Mouse (Mus musculus) midbrain, embryonic 15.5 days (tissue): Measurements from ENCODE around the gene Meig1. TPM values are rescaled to one million over a fixed set of nuclear protein-coding genes. Genes with fewer than 3 reads are reported as not detected.

ENCODE experiments used
- ATAC-seq: fragments of 200-750 bp; cut with Nextera tagmentation; replicated peaks from 2 replicates; pipeline ENCODE4 v1.8.0; 2017; ENCODE audit warnings: moderate TSS enrichment
- H3K27ac ChIP-seq: fragments of 300-500 bp; sonication (generic); 2 replicates; pipeline ENCODE4 v1.5.1; 2015; ENCODE audit warnings: mild to moderate bottlenecking, inconsistent platforms
- H3K27me3 ChIP-seq: fragments of 300-500 bp; sonication (generic); replicated peaks from 2 replicates; pipeline ENCODE4 v1.6.1; 2015; ENCODE audit warnings: inconsistent platforms
- H3K36me3 ChIP-seq: fragments of 300-500 bp; sonication (generic); replicated peaks from 2 replicates; pipeline ENCODE4 v1.6.1; 2015; ENCODE audit warnings: inconsistent platforms
- H3K4me1 ChIP-seq: fragments of 300-500 bp; sonication (generic); 2 replicates; pipeline ENCODE4 v1.6.1; 2015; ENCODE audit warnings: inconsistent platforms
- H3K4me2 ChIP-seq: fragments of 300-500 bp; sonication (generic); 2 replicates; pipeline ENCODE4 v1.6.1; 2015; ENCODE audit warnings: inconsistent platforms, mild to moderate bottlenecking, moderate library complexity
- H3K4me3 ChIP-seq: fragments of 300-500 bp; sonication (generic); 2 replicates; pipeline ENCODE4 v1.5.1; 2015; ENCODE audit warnings: mild to moderate bottlenecking, inconsistent platforms
- H3K9ac ChIP-seq: fragments of 300-500 bp; sonication (generic); 2 replicates; pipeline ENCODE4 v1.6.1; 2015; ENCODE audit warnings: mild to moderate bottlenecking, inconsistent platforms
- H3K9me3 ChIP-seq: fragments of 300-500 bp; sonication (generic); 2 replicates; pipeline ENCODE4 v1.6.1; 2016; ENCODE audit warnings: inconsistent platforms
- WGBS: fragments of 180-500 bp; shearing (Covaris S2); methylation state at CpG from one replicate; pipeline ENCODE4 v1.1.7; 2015; ENCODE audit warnings: mixed read lengths; 5-methylcytosine and 5-hydroxymethylcytosine counted together
- polyA plus RNA-seq: library from polyadenylated mRNA; unstranded; fragments of >200 nt; fragmentation: Nextera tagmentation; extraction: Ambion mirVana; gene quantifications from 2 replicates; pipeline ENCODE4 v1.2.1, GENCODE M21; 2015

Meig1 gene
- 5.1 and 6.9 TPM in 2 replicates for polyA plus RNA-seq

DNA sequence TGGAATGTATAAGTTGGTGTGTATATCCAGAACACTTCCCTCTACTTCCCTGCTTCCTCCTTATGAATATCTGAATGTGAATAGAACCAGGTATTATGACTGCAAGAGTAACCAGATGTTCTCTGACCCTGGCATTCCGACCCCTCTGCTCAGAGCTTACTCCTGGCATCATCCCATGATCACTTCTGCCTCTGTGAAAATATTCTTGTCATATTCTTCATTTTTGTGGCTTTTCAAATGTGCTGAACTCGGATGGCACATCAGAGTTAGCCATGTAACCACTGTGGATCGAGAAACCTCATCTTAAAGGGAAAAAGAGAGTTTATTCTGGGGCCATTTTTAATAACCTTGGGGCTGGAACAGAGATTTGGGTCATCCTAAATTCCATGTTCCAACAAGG is at the start of gene Meig1:
Meig1 (minus strand) TSS at position 101 of the 400 bp plus-strand sequence.
- no peak within 1 kb of the TSS for H3K27ac ChIP-seq
- H3K4me3 ChIP-seq = no peak within 1 kb of the TSS
- WGBS = 73% methylated on average over 3 of the region's 3 CpGs
- H3K9ac ChIP-seq = no peak within 1 kb of the TSS
- H3K9me3 ChIP-seq = no peaks in the 10 kb centered on the region
- no peaks in the 10 kb centered on the region for H3K36me3 ChIP-seq
- H3K4me1 ChIP-seq = peaks cover 19% of the 10 kb centered on the region
- H3K4me2 ChIP-seq = no peak within 1 kb of the TSS
- no peak for ATAC-seq
- 0 out of 2 replicates have a peak, but pooled peaks cover 2% of the 10 kb centered on the region for H3K27me3 ChIP-seq

DNA sequence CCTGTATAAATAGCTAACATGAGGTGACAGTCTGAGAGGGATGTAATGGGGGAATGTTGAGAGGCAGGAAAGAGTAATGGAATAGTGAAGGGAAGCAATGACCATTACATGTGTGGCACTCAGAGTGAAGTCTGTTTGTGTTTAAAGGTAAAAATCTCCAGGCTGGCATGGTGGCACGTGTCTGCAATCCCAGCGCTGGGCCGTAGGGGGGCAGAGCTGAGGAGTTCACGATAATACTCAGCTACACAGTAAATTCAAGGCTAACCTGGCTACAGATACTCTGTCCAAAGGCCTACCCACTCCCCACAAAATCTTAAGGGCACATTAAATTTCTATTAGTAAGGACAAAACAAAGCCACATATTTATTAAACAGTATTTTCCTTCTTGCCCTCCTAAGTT is 34.1 kb upstream of the Meig1 start:
- ATAC-seq = no peak
- H3K4me1 ChIP-seq = no peaks in the 10 kb centered on the region
- H3K9ac ChIP-seq = no peak overlapping the region
- WGBS = 79% methylated on average over 4 of the region's 4 CpGs
- H3K27me3 ChIP-seq = no peaks in the 10 kb centered on the region
- no peak overlapping the region for H3K27ac ChIP-seq
- no peak overlapping the region for H3K4me3 ChIP-seq
- H3K4me2 ChIP-seq = no peak overlapping the region
- peaks cover 15% of the 10 kb centered on the region; the same call in 1 of the 2 replicates for H3K36me3 ChIP-seq
- H3K9me3 ChIP-seq = no peaks in the 10 kb centered on the region

DNA sequence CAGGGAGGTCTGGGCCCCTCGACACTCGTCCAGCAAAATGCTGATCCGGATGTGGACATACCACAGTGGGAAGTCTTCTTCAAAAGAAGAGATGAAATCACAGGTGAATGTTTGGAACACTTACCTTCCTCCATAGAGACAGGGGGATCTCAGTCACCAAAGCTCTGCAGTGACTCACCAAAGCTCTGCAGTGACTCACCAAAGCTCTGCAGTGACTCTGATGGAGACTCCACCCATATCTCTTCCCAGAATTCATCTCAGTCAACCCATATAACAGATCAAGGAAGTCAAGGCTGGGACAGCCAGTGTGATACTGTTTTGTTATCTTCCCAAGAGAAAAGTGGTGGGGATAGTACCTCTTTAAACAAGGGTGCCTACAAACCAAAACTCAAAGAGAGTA is 30.6 kb upstream of the Meig1 start:
- peaks cover 15% of the 10 kb centered on the region; the same call in 1 of the 2 replicates for H3K36me3 ChIP-seq
- no peaks in the 10 kb centered on the region for H3K9me3 ChIP-seq
- no peaks in the 10 kb centered on the region for H3K4me1 ChIP-seq
- H3K9ac ChIP-seq = no peak overlapping the region
- H3K4me3 ChIP-seq = no peak overlapping the region
- H3K27me3 ChIP-seq = no peaks in the 10 kb centered on the region
- no peak overlapping the region for H3K4me2 ChIP-seq
- 87% methylated on average over 3 of the region's 3 CpGs for whole genome bisulfite sequencing
- no peak overlapping the region for H3K27ac ChIP-seq
- no peak for ATAC-seq

DNA sequence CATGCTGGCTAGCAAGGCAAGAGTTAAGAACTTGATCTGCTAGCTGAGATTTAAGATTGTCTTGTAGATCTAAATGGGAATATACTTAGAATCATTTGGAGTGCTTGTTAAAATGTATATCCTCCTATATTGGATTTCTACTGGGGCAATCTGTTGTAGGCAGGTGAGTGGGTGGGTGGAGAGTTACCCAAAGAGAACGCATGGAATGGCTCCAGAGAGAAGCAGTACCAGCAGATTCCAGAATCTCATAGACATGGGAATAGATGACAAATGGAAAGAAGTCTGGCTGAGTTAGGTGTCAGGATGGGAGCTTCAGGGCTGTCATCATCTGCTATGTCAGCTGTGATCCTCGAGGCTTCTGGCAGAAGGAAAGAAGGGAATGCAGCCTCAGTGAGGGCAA is 27.0 kb upstream of the Meig1 start:
- H3K36me3 ChIP-seq = peaks cover 21% of the 10 kb centered on the region; the same call in 1 of the 2 replicates

DNA sequence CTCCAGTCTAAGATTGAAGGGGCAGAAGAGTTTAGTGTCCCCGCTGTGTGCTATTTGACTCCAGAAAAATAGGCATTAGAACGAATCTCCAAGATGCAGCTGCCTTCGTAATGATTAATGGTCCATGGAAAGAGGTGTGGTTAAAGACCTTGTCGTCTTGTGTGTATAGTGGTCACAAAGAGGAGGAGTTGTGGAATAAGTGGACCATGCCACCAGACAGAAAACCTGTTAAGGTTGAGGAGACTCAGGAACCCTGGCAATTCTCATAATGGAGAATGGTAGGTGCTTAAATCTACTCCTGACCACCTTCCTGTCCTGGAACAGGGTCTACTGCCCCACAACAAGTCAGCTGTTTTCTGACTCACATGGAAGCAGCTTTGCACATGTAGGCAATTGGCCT is 23.5 kb upstream of the Meig1 start:
- no peaks in the 10 kb centered on the region for H3K27me3 ChIP-seq
- no peak overlapping the region for H3K27ac ChIP-seq
- WGBS = 84% methylated on average over 4 of the region's 4 CpGs
- H3K36me3 ChIP-seq = peaks cover 13% of the 10 kb centered on the region; the same call in 1 of the 2 replicates
- no peaks in the 10 kb centered on the region for H3K9me3 ChIP-seq
- no peak overlapping the region for H3K4me2 ChIP-seq
- H3K9ac ChIP-seq = no peak overlapping the region
- H3K4me1 ChIP-seq = no peaks in the 10 kb centered on the region
- H3K4me3 ChIP-seq = no peak overlapping the region
- no peak for ATAC-seq

More for the DNA sequence above, 27.0 kb upstream of the Meig1 start:
- Histone ChIP-seq H3K4me2 (no peak overlapping the region), H3K9ac (no peak overlapping the region), H3K27ac (no peak overlapping the region), H3K4me1 (no peaks in the 10 kb centered on the region), H3K9me3 (no peaks in the 10 kb centered on the region), H3K4me3 (no peak overlapping the region), H3K27me3 (no peaks in the 10 kb centered on the region)
- no peak for ATAC-seq
- 85% methylated on average over 2 of the region's 2 CpGs for WGBS

DNA sequence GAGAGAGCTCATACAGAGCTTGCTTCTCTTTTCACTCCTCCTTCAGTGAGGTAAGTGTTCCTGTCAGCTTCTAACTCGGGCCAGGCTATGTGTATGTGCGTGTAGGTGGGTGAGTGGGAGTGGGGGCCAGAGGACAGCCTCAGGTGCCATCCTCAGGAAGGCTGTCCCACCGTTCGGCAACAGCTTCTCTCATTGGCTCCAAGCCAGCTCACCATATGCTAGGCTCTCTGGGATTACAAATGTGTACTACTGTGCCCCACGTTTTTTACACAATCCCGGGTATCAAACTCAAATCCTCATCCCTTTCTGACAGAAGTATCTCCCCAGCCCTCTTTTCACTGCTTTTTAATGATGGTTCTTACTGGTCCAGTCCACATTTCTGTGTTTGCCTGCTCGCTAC is 21.8 kb upstream of the Meig1 start:
- Histone ChIP-seq H3K27ac (no peak overlapping the region), H3K4me2 (no peak overlapping the region), H3K27me3 (no peaks in the 10 kb centered on the region), H3K4me1 (no peaks in the 10 kb centered on the region), H3K9me3 (no peaks in the 10 kb centered on the region), H3K36me3 (peaks cover 13% of the 10 kb centered on the region; the same call in 1 of the 2 replicates), H3K9ac (no peak overlapping the region), H3K4me3 (no peak overlapping the region)
- 74% methylated on average over 7 of the region's 7 CpGs for WGBS
- ATAC-seq = no peak

DNA sequence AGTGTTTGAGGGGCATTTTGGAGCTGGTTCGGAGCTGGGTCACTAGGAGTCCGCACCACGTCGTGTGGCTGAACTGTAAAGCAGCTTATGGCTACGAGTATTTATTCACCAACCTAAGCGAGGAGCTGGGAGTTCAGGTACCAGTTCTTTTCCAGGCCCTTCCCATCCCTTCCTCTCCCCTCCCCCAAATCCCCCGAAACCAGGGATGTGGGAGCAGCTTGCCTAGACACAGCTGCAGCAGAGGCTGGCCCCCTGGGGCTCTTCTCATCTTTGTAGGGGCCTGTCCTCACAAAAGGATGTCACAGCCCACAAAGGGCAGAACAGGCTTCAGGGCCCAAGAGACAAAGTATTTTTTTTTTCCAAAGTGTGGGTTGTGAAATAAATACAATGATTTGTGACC is 15.5 kb upstream of the Meig1 start:
- Histone ChIP-seq H3K9ac (no peak overlapping the region), H3K4me1 (no peaks in the 10 kb centered on the region), H3K27me3 (no peaks in the 10 kb centered on the region), H3K4me2 (no peak overlapping the region), H3K36me3 (peaks cover 4% of the 10 kb centered on the region; the same call in 1 of the 2 replicates), H3K27ac (no peak overlapping the region), H3K9me3 (no peaks in the 10 kb centered on the region), H3K4me3 (no peak overlapping the region)
- ATAC-seq = no peak
- 29% methylated on average over 7 of the region's 7 CpGs for WGBS

DNA sequence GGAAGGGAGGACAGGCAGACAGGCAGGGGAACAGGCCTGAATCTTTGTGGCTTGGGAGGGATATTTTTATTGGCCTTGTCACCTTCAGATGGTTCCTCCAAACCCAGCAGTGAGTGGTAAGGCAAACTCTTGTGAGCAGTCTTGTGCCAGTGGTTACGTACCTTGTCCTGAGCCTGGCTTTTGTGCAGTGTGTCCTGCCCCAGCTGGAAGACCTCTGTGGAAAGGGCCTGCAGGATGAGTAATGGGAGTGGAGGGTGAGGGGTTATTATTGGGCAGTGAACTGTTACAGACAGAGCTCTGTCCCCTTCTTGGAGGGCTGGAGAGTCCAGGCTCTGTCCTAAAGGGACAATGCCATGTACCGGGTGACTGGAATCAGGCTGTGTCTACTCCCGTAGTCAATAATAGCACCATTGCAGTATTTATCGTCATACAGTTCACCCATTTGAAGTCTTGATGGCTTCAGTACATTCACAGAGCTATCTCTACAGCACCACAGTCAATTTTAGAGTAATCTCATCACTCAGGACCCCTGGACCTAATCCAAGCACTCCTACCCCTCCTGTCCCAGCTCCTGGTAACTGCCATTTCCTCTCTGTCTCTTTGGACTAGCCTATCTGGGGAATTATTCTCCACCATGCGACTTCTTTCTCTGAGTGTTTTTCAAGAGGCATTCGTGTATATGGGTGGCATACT is 13.1 kb upstream of the Meig1 start:
- Histone ChIP-seq H3K27ac (no peak overlapping the region), H3K27me3 (no peaks in the 10 kb centered on the region), H3K9me3 (no peaks in the 10 kb centered on the region), H3K4me3 (no peak overlapping the region), H3K4me2 (no peak overlapping the region), H3K9ac (no peak overlapping the region), H3K36me3 (peaks cover 4% of the 10 kb centered on the region; the same call in 1 of the 2 replicates), H3K4me1 (no peaks in the 10 kb centered on the region)
- ATAC-seq = no peak
- WGBS = 82% methylated on average over 6 of the region's 6 CpGs

DNA sequence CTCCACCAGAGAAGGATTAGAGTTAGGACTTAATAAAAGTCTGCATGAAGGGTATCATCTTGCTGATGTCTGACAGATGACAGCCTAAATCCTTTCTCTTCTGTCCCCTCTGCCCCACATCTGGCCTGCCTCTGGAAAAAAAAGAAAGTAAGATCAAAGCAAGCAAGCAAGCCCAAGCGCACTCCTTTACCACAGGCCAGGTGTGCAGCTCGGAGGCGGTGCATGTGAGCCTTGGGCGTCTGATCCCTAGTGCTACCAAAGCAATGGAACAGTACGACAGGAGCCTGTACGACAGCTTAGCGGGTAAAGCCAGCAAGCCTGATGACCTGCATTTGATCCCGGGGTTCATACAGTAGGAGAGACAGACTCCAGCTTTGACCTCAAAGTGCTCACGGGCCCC is 8.5 kb upstream of the Meig1 start:
- Histone ChIP-seq H3K27ac (no peak overlapping the region), H3K4me2 (no peak overlapping the region), H3K27me3 (no peaks in the 10 kb centered on the region), H3K4me3 (no peak overlapping the region), H3K9me3 (no peaks in the 10 kb centered on the region), H3K4me1 (no peaks in the 10 kb centered on the region), H3K9ac (no peak overlapping the region), H3K36me3 (no peaks in the 10 kb centered on the region; the same call in 1 of the 2 replicates)
- WGBS = 92% methylated on average over 9 of the region's 9 CpGs
- ATAC-seq = no peak

DNA sequence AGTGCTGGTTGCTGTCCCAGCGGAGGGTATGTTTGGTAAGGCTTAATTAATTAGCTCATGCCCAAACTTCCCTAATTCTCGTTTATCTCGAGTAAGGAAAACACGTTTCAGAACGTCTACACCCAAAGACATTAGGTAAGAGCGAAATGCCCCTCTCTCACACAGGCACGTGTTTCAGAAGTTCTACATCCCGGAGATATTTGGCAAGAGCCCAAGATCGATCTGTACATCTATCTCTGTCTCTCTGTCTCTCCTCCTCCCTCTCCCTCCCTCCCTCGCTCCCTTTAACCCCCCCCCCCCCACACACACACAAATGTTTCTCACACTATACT is 2.1 kb upstream of the Meig1 start:
- Histone ChIP-seq H3K4me3 (peak overlapping the region; percentile 72), H3K9me3 (no peaks in the 10 kb centered on the region), H3K36me3 (no peaks in the 10 kb centered on the region), H3K27me3 (no peaks in the 10 kb centered on the region), H3K9ac (peak overlapping the region; percentile 58), H3K4me1 (peaks cover 13% of the 10 kb centered on the region), H3K27ac (no peak overlapping the region), H3K4me2 (peak overlapping the region; percentile 85)
- 12% methylated on average over 10 of the region's 10 CpGs for WGBS
- no peak for ATAC-seq

DNA sequence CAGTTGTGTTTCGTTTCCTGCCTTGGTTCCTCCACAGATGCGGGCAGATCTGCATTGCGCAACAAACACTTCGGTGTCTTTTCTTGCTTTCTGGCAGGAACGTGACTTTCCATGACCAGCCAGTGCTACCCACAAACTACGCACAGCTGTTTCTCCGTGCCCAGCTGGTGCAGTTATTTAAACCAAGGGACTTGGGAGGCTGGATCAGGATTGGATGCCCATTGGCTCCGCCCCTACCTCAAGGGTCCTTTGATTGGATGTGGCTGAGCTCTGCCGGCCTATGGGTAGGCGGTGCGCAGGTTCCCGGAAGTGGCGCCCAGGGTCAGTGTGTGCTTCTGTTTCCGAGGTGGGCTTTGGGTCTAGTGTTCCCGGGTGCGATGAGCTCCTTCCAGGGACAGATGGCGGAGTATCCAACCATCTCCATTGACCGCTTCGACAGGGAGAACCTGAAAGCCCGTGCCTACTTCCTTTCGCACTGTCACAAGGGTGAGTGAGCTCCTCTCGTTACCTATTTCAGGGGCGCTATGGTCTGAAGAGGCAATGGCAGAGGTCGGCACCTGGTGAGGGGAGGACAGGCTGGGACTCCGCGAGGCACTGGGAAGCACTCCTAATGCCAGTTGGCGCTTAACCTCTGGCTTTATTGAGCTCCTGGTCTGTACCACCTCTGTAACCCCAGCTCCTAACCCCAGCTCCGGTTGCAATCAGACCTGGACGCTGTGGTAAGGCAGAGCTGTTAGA is 1.6 kb upstream of the Meig1 start, which contains the start of gene Dclre1c:
Dclre1c (plus strand) TSS at position 291 of the 738 bp plus-strand sequence.
- H3K4me1 ChIP-seq = peaks cover 13% of the 10 kb centered on the region
- peak; percentile 99 for ATAC-seq
- H3K4me3 ChIP-seq = peak within 1 kb of the TSS; percentile 72
- no peak within 1 kb of the TSS for H3K27ac ChIP-seq
- 1% methylated on average over 29 of the region's 29 CpGs for WGBS
- no peaks in the 10 kb centered on the region for H3K9me3 ChIP-seq
- H3K4me2 ChIP-seq = peak within 1 kb of the TSS; percentile 85
- no peaks in the 10 kb centered on the region for H3K27me3 ChIP-seq
- peak within 1 kb of the TSS; percentile 58 for H3K9ac ChIP-seq
- H3K36me3 ChIP-seq = no peaks in the 10 kb centered on the region

DNA sequence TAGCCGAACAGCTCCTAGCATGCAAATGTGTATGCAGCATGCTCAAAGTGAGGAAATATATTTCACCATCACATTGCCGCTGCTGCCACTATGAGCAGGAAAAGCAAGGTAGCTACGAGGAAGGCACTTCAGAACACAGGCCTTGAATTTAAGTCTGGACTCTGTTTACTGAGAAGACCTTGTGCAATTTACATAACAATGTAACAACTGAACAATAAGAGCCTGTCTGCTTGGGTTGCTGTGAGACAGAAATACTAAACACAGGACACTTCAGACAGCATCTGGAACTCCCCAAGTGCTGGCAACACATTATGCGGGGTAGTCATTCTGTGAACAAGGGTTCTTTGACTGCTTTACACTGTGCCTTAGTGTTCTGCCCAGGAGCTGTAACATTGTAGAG is 2.3 kb downstream of the Meig1 start:
- Histone ChIP-seq H3K4me1 (peaks cover 19% of the 10 kb centered on the region), H3K4me2 (no peak overlapping the region), H3K27me3 (peaks cover 12% of the 10 kb centered on the region; the same call in 1 of the 2 replicates), H3K9ac (no peak overlapping the region), H3K4me3 (no peak overlapping the region), H3K27ac (no peak overlapping the region), H3K9me3 (no peaks in the 10 kb centered on the region), H3K36me3 (no peaks in the 10 kb centered on the region)
- ATAC-seq = no peak
- 37% methylated on average over 4 of the region's 4 CpGs for WGBS
